Mouse (Mus musculus) neutrophil, adult 5-6 weeks (primary cell): ENCODE results near the gene Itpkc. TPM values are rescaled to one million over a fixed set of nuclear protein-coding genes. Genes with fewer than 3 reads are reported as not detected.

ENCODE experiments used
- ATAC-seq: fragments of 151-379, 151-347 bp; 2 replicates; pipeline ENCODE4 v1.8.0; 2017; ENCODE audit warnings: mild to moderate bottlenecking, moderate TSS enrichment; ENCODE audit not compliant: insufficient number of reproducible peaks, poor library complexity, low FRiP score, severe bottlenecking; ENCODE audit errors: extremely low read depth
- total RNA-seq: library from RNA; stranded (forward); fragments of 200-1000 nt; gene quantifications from 2 replicates; pipeline ENCODE4 v1.2.3, GENCODE M21; 2017

Gene Itpkc
- total RNA-seq, 1 experiment from 2014 or later, result 12.0 TPM

DNA sequence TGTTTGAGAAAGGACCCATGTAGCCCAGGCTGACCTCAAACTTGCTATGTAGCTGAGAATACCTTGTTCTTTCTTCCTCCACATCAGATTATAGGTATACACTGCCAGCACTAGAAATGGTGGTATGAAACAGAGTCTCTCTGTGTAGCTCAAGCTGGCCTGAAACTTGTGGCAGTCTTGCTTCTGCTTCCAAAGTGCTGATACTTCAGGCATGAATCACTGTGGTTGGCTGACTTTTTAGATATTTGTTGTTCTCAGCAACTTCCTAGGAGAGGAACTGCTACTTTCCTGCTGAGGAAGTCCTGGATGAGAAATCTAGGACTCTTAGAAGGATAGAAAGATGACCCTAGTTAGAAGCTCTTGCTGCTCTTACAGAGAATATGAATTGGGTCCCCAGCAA lies 30.1 kb downstream of the Itpkc start:
- no peak for ATAC-seq

DNA sequence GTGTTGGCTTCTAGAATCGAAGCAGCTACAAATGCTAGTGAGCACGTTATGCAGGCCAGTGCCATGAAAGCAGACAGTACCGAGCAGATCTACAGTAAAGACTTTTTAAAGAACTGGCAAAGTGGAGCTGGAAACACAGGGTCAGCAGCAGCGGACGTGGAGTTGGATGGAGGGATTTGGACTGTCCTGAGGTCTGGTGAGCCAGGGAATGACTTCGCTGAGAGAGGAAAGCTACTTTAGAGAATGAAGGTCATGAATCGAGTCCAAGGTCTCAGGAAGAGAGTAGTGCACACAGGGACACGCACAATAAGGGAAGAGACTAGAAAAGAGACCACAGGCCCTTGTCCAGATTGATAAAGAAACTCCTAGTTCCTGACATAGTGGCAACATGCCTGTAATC lies 30.8 kb downstream of the Itpkc start:
- no peak for ATAC-seq

DNA sequence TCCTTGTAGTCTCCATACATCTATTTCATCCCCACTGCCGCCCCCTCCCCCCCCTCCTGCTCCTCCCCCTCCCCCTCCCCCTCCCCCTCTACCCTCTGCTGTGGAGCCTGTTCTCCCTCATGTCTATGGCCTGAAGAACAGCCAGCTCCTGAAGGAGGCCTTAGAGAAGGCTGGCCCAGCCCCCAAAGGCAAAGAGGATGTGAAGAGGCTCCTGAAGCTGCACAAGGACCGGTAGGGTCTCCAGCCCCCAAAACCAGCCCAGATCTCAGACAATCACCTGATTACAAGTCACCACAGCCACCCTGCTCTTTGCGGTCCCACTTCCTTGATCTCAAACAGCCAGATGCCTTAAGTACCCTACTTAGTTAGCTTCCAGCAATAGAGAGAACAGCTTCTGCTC lies 31.3 kb downstream of the Itpkc start:
- no peak for ATAC-seq

- peak; percentile 96 for ATAC-seq
Observed at GRCm38 (mm10) chr7:27195681-27196611, 32.5 kb downstream of the Itpkc start, which contains the start of the genes BC024978 and Snrpa. BC024978 (plus strand) TSS chr7:27195781. Snrpa (minus strand) TSS chr7:27196271.

GRCm38 (mm10) chr7:27193731-27194130 lies 34.7 kb downstream of the Itpkc start:
- no peak for ATAC-seq

GRCm38 (mm10) chr7:27192434-27192833 lies 36.0 kb downstream of the Itpkc start:
- ATAC-seq, result no peak

- ATAC-seq, result no peak
Observed at GRCm38 (mm10) chr7:27189271-27189931, 39.1 kb downstream of the Itpkc start.

DNA sequence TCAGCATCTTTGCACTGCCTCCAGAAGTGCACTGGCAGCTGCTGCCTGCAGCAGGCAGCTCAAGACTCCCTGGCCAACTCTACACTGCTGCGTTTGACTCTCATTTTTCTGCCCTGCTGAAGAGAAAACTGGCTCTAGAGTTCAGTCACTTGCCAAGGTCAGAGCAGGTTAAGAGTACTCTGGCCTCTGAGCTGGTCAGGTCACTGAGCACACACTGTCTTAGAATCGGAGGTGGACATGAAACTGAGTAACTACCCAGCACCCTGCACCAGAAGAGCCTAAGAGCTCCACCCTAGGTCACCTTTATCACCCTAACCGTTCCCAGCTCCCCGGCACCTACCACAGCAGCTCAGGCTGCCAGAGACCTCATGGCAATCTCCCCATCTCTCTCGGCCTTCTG lies 42.5 kb downstream of the Itpkc start:
- no peak for ATAC-seq

GRCm38 (mm10) chr7:27184964-27185363 lies 43.5 kb downstream of the Itpkc start:
- peak; percentile 52; the same call in 1 of the 2 replicates for ATAC-seq

DNA sequence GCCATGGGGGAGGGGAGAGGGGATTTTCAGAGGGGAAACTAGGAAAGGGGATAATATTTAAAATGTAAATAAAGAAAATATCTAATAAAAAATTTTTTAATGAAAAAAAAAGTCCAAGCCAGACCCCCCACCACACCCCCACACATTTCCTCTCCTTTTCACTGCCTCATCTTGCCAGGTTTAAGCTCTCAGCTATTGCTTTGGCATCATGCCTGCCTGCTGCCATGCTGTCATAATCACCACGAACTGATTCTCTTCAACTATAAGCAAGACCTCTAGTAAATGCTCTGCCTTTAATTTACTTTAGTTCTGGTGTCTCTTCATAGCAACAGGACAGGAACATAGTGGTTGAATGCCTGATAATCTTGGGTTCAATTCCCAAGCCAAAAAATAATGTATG lies 46.0 kb downstream of the Itpkc start:
- no peak for ATAC-seq

DNA sequence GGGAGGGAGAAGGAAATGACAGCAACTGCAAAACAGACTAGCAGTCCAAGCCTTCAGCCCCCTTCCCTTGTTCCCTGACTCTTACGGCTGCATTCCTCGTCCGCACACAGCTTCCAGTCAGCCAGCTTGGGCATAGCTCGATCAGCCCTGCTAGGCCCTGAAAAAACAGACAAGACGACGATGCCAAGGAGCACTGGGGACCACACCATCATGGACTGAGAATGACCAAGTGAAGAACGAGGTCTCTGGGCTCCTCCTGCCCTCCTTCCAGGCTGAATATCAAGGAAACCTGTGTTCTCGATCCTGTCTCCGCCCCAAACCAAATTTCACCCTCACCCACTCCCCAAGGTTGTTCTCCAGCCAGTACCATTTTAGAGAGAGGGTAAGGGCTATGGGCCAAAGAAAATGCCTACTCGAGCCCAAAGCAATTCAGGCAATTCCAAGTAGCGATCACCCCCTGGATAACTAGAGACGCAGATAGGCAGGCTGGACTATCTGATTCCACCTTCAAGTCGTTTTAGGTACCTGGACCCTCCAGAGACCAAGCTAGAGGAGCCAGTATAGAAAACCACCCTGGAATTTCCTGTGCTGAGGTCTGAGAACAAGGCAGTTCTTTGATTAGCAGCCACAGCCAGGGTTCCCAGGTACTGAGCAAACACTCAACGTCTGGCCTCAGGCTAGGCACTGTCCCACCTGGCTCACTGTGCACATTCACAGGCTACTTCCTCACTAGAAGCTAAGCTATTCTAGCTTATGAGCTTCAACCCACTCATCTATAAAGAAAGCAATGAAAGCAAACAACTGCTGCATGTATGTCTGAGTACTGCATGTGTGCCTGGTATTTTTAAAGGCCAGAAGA lies 47.4 kb downstream of the Itpkc start, which contains the start of the genes Gm21983 and Mia:
Gene Gm21983 (minus strand): TSS at position 250 of the 859 bp plus-strand sequence.
Gene Mia (minus strand): TSS at position 321 of the 859 bp plus-strand sequence.
- no peak for ATAC-seq

GRCm38 (mm10) chr7:27180036-27180435 lies 48.4 kb downstream of the Itpkc start:
- ATAC-seq, result no peak

DNA sequence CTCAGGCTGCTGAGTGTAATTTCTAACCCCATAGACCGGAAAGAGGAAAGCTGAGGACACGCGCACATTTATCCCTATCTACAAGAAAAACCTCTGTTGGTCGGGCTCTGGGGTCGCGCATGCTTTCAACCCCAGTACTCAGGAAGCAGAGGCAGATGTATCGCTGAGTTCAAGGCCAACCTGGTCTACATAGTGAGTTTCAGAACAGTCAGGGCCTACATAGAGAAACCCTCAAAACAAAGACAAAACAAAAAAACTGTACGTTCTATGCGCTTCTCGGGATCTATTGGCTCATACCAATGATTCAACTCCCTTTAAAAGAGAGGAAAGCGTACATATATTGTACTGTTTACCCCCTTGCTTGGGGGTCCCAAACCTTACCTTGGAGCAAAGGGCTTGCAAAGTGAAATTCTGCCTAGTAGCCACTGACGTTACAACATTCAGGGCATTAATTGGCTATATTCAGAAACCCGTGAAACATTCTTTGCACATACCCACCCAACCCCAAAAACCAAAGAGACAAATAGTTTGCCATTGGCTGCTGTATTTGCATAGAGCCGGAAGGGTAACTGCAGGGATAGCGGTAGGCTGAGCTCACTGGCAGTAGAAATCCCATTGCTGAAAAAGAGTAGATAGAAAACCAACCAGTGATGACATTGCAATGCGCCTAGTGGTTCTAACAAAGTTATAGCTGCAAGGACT lies 49.1 kb downstream of the Itpkc start:
- ATAC-seq, result no peak

DNA sequence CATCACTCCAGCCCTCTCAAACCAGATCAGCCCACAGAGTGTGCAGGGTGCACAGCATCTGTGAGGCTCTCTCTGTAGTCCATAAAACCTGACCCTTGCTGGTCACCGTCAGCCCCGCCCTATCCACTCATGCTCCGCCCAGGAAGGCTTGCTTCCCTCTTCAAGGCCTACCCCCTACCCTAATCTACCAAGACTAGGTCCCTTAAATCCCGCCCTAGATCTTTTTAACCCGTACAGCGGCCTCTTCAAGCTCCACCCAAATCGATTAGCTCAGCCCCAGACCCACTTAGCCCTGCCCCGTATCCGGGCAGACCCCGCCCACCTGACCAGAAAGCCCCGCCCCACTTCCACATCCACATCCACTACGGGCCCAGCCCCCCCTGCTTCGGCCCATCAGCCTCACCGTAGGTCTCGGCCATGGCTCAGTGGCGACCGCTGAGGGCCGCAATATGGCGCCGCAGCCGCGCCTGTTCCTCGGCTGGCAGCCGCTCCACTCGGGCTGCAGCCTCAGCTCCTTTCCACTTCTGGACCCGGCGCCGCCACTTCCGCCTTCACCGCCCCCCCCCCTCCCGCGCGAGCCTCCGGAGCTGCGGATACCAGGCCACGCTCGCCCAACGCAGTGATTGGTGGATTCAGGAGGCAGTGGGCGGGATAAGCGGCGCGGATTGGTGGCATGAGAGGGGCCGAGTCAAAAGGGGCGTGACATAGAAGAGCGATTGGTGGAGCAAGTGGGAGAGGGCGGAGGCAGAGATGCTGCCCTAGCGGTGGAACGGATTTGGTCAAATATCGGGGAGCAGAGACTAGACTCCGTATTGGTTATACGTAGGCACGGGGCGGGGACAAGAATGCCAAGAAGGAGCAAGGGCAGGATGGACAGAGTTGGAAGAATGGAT lies 49.9 kb downstream of the Itpkc start, which contains the start of gene Rab4b:
Gene Rab4b (minus strand): TSS at position 573 of the 893 bp plus-strand sequence.
- ATAC-seq, result peak; percentile 94

GRCm38 (mm10) chr7:27177942-27178323 lies 50.5 kb downstream of the Itpkc start:
- ATAC-seq, result no peak

GRCm38 (mm10) chr7:27174896-27175295 lies 53.6 kb downstream of the Itpkc start:
- no peak for ATAC-seq

- no peak for ATAC-seq
Observed at GRCm38 (mm10) chr7:27174496-27174895, 54.0 kb downstream of the Itpkc start.
